Mouse (Mus musculus) liver, embryonic 11.5 days (tissue): Measurements from ENCODE around the gene Slc7a1. TPM values are rescaled to one million over a fixed set of nuclear protein-coding genes. Genes with fewer than 3 reads are reported as not detected.

ENCODE experiments used
- ATAC-seq: fragments of 200-750 bp; cut with Nextera tagmentation; replicated peaks from 2 replicates; pipeline ENCODE4 v1.8.0; 2017; ENCODE audit warnings: moderate number of reproducible peaks, mild to moderate bottlenecking, moderate TSS enrichment, moderate library complexity; ENCODE audit not compliant: low FRiP score
- DNase-seq: peaks from one replicate; pipeline ENCODE4 v3.0.0-alpha.2; 2017; ENCODE audit warnings: low spot score
- H3K27ac ChIP-seq: fragments of 300-500 bp; sonication (generic); 2 replicates; pipeline ENCODE4 v1.5.1; 2014; ENCODE audit warnings: mild to moderate bottlenecking, low read depth, low read length, control low read depth
- H3K27me3 ChIP-seq: fragments of 300-500 bp; sonication (generic); replicated peaks from 2 replicates; pipeline ENCODE4 v1.6.1; 2014; ENCODE audit warnings: low read length, mixed read lengths; ENCODE audit not compliant: control insufficient read depth, insufficient read depth
- H3K36me3 ChIP-seq: fragments of 300-500 bp; sonication (generic); 2 replicates; pipeline ENCODE4 v1.6.1; 2014; ENCODE audit warnings: mild to moderate bottlenecking, low read length, moderate library complexity, mixed read lengths; ENCODE audit not compliant: control insufficient read depth, insufficient read depth
- H3K4me1 ChIP-seq: fragments of 300-500 bp; sonication (generic); replicated peaks from 2 replicates; pipeline ENCODE4 v1.6.1; 2014; ENCODE audit warnings: low read length, mixed read lengths; ENCODE audit not compliant: control insufficient read depth, insufficient read depth
- H3K4me2 ChIP-seq: fragments of 300-500 bp; sonication (generic); 2 replicates; pipeline ENCODE4 v1.6.1; 2014; ENCODE audit warnings: mild to moderate bottlenecking, control low read depth, moderate library complexity
- H3K4me3 ChIP-seq: fragments of 300-500 bp; sonication (generic); 2 replicates; pipeline ENCODE4 v1.5.1; 2014; ENCODE audit warnings: low read depth, low read length, control low read depth
- H3K9ac ChIP-seq: fragments of 300-500 bp; sonication (generic); 2 replicates; pipeline ENCODE4 v1.6.1; 2014; ENCODE audit warnings: low read depth, low read length, control low read depth
- H3K9me3 ChIP-seq: fragments of 300-500 bp; sonication (generic); 2 replicates; pipeline ENCODE4 v1.6.1; 2016; ENCODE audit warnings: low read length, inconsistent platforms, mixed read lengths; ENCODE audit not compliant: control insufficient read depth
- WGBS: fragments of 180-500 bp; shearing (Covaris S2); extraction: QIAGEN DNeasy Blood & Tissue Kit; methylation state at CpG from one replicate; pipeline ENCODE4 v1.1.7; 2014; 5-methylcytosine and 5-hydroxymethylcytosine counted together
- polyA plus RNA-seq: library from polyadenylated mRNA; unstranded; fragments of >200 nt; fragmentation: Nextera tagmentation; extraction: Ambion mirVana; gene quantifications from 2 replicates; pipeline ENCODE4 v1.2.1, GENCODE M21; 2014

Gene Slc7a1
- polyA plus RNA-seq, 1 experiment from 2014 or later: 63.4 TPM

- WGBS: 87% methylated on average over 6 of the region's 6 CpGs
- ATAC-seq: no peak
- no peak overlapping the region for H3K4me3 ChIP-seq
- H3K4me2 ChIP-seq: no peak overlapping the region
- H3K27me3 ChIP-seq: no peaks in the 10 kb centered on the region
- no peak overlapping the region for H3K27ac ChIP-seq
- H3K4me1 ChIP-seq: peaks cover 14% of the 10 kb centered on the region
- no peak overlapping the region for H3K9ac ChIP-seq
- no peak for DNase-seq
- H3K9me3 ChIP-seq: no peaks in the 10 kb centered on the region
- peaks cover under 1% of the 10 kb centered on the region; the same call in 1 of the 2 replicates for H3K36me3 ChIP-seq
These were observed 42.5 kb downstream of the Slc7a1 start for GRCm38 (mm10) chr5:148357168-148357567.

GRCm38 (mm10) chr5:148355822-148356221 is 43.9 kb downstream of the Slc7a1 start:
- no peak overlapping the region for H3K4me2 ChIP-seq
- no peaks in the 10 kb centered on the region for H3K9me3 ChIP-seq
- H3K9ac ChIP-seq: no peak overlapping the region
- WGBS: 93% methylated on average over 3 of the region's 3 CpGs
- no peak for DNase-seq
- no peak overlapping the region for H3K4me3 ChIP-seq
- H3K36me3 ChIP-seq: peaks cover 4% of the 10 kb centered on the region; the same call in 1 of the 2 replicates
- ATAC-seq: no peak
- no peaks in the 10 kb centered on the region for H3K27me3 ChIP-seq
- H3K27ac ChIP-seq: no peak overlapping the region
- peaks cover 2% of the 10 kb centered on the region for H3K4me1 ChIP-seq

GRCm38 (mm10) chr5:148354536-148354935 is 45.2 kb downstream of the Slc7a1 start:
- H3K4me2 ChIP-seq: no peak overlapping the region
- peaks cover 6% of the 10 kb centered on the region; the same call in 1 of the 2 replicates for H3K36me3 ChIP-seq
- H3K9me3 ChIP-seq: no peaks in the 10 kb centered on the region
- ATAC-seq (no peak), DNase-seq (no peak)
- H3K9ac ChIP-seq: no peak overlapping the region
- no peaks in the 10 kb centered on the region for H3K27me3 ChIP-seq
- 72% methylated on average over 8 of the region's 8 CpGs for WGBS
- H3K4me1 ChIP-seq: no peaks in the 10 kb centered on the region; the same call in 1 of the 2 replicates
- no peak overlapping the region for H3K27ac ChIP-seq
- no peak overlapping the region for H3K4me3 ChIP-seq

- H3K27ac ChIP-seq: no peak overlapping the region
- no peaks in the 10 kb centered on the region for H3K9me3 ChIP-seq
- peaks cover 6% of the 10 kb centered on the region; the same call in 1 of the 2 replicates for H3K36me3 ChIP-seq
- no peak for DNase-seq
- no peak overlapping the region for H3K4me2 ChIP-seq
- WGBS: 75% methylated on average over 16 of the region's 16 CpGs
- no peak overlapping the region for H3K4me3 ChIP-seq
- H3K4me1 ChIP-seq: no peaks in the 10 kb centered on the region; the same call in 1 of the 2 replicates
- H3K27me3 ChIP-seq: no peaks in the 10 kb centered on the region
- H3K9ac ChIP-seq: no peak overlapping the region
- no peak for ATAC-seq
These were observed 46.3 kb downstream of the Slc7a1 start for GRCm38 (mm10) chr5:148353429-148353828.

- H3K27ac ChIP-seq: no peak overlapping the region; the same call in 1 of the 2 replicates
- no peak for ATAC-seq
- no peak for DNase-seq
These were observed 50.2 kb downstream of the Slc7a1 start for GRCm38 (mm10) chr5:148349327-148350011.

GRCm38 (mm10) chr5:148348153-148348552 is 51.6 kb downstream of the Slc7a1 start:
- Histone ChIP-seq H3K9ac (no peak overlapping the region), H3K4me1 (no peaks in the 10 kb centered on the region), H3K4me3 (no peak overlapping the region), H3K9me3 (no peaks in the 10 kb centered on the region), H3K27me3 (no peaks in the 10 kb centered on the region), H3K36me3 (peaks cover 13% of the 10 kb centered on the region; the same call in 1 of the 2 replicates), H3K4me2 (no peak overlapping the region), H3K27ac (no peak overlapping the region)
- 77% methylated on average over 8 of the region's 8 CpGs for WGBS
- ATAC-seq (no peak), DNase-seq (no peak)

More at GRCm38 (mm10) chr5:148349327-148350011, 50.2 kb downstream of the Slc7a1 start:
- no peaks in the 10 kb centered on the region for H3K27me3 ChIP-seq
- no peak overlapping the region for H3K9ac ChIP-seq
- H3K4me3 ChIP-seq: no peak overlapping the region
- H3K4me1 ChIP-seq: no peaks in the 10 kb centered on the region; the same call in 1 of the 2 replicates
- H3K9me3 ChIP-seq: no peaks in the 10 kb centered on the region
- H3K4me2 ChIP-seq: no peak overlapping the region
- WGBS: 72% methylated on average over 15 of the region's 15 CpGs
- H3K36me3 ChIP-seq: peaks cover 13% of the 10 kb centered on the region; the same call in 1 of the 2 replicates

- Histone ChIP-seq H3K4me2 (no peak overlapping the region), H3K9me3 (no peaks in the 10 kb centered on the region), H3K36me3 (peaks cover 12% of the 10 kb centered on the region; the same call in 1 of the 2 replicates), H3K9ac (no peak overlapping the region), H3K27me3 (no peaks in the 10 kb centered on the region), H3K4me1 (peaks cover 12% of the 10 kb centered on the region), H3K27ac (no peak overlapping the region), H3K4me3 (no peak overlapping the region)
- ATAC-seq: no peak
- 70% methylated on average over 8 of the region's 8 CpGs for WGBS
- DNase-seq: no peak
These were observed 53.2 kb downstream of the Slc7a1 start for GRCm38 (mm10) chr5:148346543-148346942.

- Histone ChIP-seq H3K27ac (no peak overlapping the region), H3K27me3 (no peaks in the 10 kb centered on the region), H3K4me1 (peaks cover 12% of the 10 kb centered on the region), H3K4me3 (no peak overlapping the region), H3K9me3 (no peaks in the 10 kb centered on the region), H3K9ac (no peak overlapping the region), H3K36me3 (peaks cover 10% of the 10 kb centered on the region; the same call in 1 of the 2 replicates), H3K4me2 (no peak overlapping the region)
- 82% methylated on average over 5 of the region's 5 CpGs for WGBS
- DNase-seq: no peak
- ATAC-seq: no peak
These were observed 55.3 kb downstream of the Slc7a1 start for GRCm38 (mm10) chr5:148344374-148344773.
